Mouse (Mus musculus) liver, adult 2 months (tissue): ENCODE data around the gene Tecpr2.

ENCODE experiments used
- CTCF ChIP-seq: fragments of 200-500 bp; IDR thresholded peaks from 2 replicates; pipeline ENCODE4 v1.5.1; 2011; ENCODE audit warnings: low read depth, low read length, control low read depth
- POLR2A ChIP-seq: fragments of 200-500 bp; IDR thresholded peaks from 2 replicates; pipeline ENCODE4 v1.6.1; 2011; ENCODE audit warnings: low read length, control low read depth; ENCODE audit not compliant: insufficient read depth; ENCODE audit errors: extremely low read depth

GRCm38 (mm10) chr12:110974726-110975125 is 85.7 kb downstream of the Tecpr2 start:
- no peak for TF ChIP-seq CTCF
- no peak for TF ChIP-seq POLR2A
